Mouse (Mus musculus) NIH3T3 (cell line): ENCODE results near the gene Csrp1.

Source experiments
- DNase-seq: peaks from one replicate; pipeline ENCODE4 v3.0.0-alpha.2; 2012; ENCODE audit warnings: low read depth

The Csrp1 gene

GRCm38 (mm10) chr1:135731897-135732684, 12.2 kb downstream of the Csrp1 start:
- DNase-seq, result peak; percentile 96

GRCm38 (mm10) chr1:135734225-135734937, 14.5 kb downstream of the Csrp1 start:
- DNase-seq, result peak; percentile 83

- no peak for DNase-seq
Measured at GRCm38 (mm10) chr1:135735460-135735859, 15.6 kb downstream of the Csrp1 start.

GRCm38 (mm10) chr1:135744987-135745386, 25.1 kb downstream of the Csrp1 start:
- peak; percentile 56 for DNase-seq

GRCm38 (mm10) chr1:135746248-135746647, 26.4 kb downstream of the Csrp1 start:
- no peak for DNase-seq

- DNase-seq, result peak; percentile 99
Measured at GRCm38 (mm10) chr1:135752737-135753348, 33.0 kb downstream of the Csrp1 start.

GRCm38 (mm10) chr1:135755287-135755686, 35.4 kb downstream of the Csrp1 start:
- DNase-seq, result peak; percentile 95

GRCm38 (mm10) chr1:135755913-135756312, 36.1 kb downstream of the Csrp1 start:
- DNase-seq, result peak; percentile 73

GRCm38 (mm10) chr1:135757287-135757686, 37.4 kb downstream of the Csrp1 start:
- DNase-seq, result no peak

- DNase-seq, result peak; percentile 73
Measured at GRCm38 (mm10) chr1:135759685-135760084, 39.8 kb downstream of the Csrp1 start.

- DNase-seq, result peak; percentile 66
Measured at GRCm38 (mm10) chr1:135760216-135760615, 40.4 kb downstream of the Csrp1 start.

GRCm38 (mm10) chr1:135761728-135762127, 41.9 kb downstream of the Csrp1 start:
- no peak for DNase-seq

GRCm38 (mm10) chr1:135763503-135764205, 43.8 kb downstream of the Csrp1 start:
- DNase-seq, result peak; percentile 48

- DNase-seq, result no peak
Measured at GRCm38 (mm10) chr1:135764206-135764528, 44.3 kb downstream of the Csrp1 start.

- peak; percentile 94 for DNase-seq
Measured at GRCm38 (mm10) chr1:135765645-135766591, 46.1 kb downstream of the Csrp1 start, which contains the start of gene Phlda3. Gene Phlda3, plus strand, starts transcription at chr1:135766119.

- DNase-seq, result peak; percentile 45
Measured at GRCm38 (mm10) chr1:135766592-135767306, 46.9 kb downstream of the Csrp1 start.

- DNase-seq, result peak; percentile 40
Measured at GRCm38 (mm10) chr1:135767324-135767890, 47.5 kb downstream of the Csrp1 start.

GRCm38 (mm10) chr1:135768400-135768799, 48.5 kb downstream of the Csrp1 start:
- no peak for DNase-seq

- DNase-seq, result no peak
Measured at GRCm38 (mm10) chr1:135770237-135770636, 50.4 kb downstream of the Csrp1 start.
